Mouse (Mus musculus) neutrophil, adult 59 days (primary cell): ENCODE data around the gene G430095P16Rik. TPM values are rescaled to one million over a fixed set of nuclear protein-coding genes. Genes with fewer than 3 reads are reported as not detected.

ENCODE experiments used
- total RNA-seq, 2 experiments: library from RNA; stranded (reverse); gene quantifications; 1 replicate in 1 of 2; 2 replicates in 1 of 2; pipeline ENCODE4 v1.2.4; 2023

The G430095P16Rik gene
- 10 to 100 TPM in 1 of 2 experiments, 1 to 10 TPM in 1; 7.7 to 11.2 TPM for total RNA-seq

DNA sequence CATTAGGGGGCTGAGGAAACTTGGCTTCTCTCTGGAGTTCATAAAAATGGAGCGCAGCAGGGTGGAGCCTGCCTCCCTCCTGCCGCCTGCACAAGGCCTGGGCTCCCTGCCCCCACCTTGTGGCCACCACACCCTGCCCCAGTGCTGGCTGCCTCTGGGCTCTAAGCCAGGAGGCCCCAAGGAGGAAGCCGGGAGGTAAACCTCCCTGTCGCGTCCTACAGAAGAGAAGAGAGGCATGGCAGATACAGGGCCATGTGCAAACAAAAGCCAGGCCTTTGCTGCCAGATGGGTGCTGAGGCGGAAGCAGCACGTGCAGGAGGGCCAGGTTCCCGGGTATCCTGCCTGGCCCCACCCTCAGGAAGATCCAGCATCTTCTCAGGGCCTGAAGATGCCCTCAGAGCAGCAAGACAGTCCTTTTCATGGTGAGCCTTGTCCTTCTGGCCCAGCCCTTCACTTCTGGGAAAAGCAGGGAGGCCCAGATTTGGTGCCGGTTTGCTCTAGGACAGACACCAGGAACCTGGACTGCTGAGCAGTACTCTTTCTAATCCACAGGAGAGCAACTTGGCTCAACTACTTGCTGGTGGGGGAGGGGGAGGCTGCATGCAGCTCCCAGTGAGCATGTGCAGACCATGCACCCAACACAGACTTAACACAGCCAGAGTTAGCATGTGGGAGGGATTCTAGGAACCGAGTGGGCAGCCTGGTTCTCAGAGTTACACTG, at the start of gene G430095P16Rik:
Gene G430095P16Rik (plus strand): TSS at position 158 of the 721 bp plus-strand sequence.

DNA sequence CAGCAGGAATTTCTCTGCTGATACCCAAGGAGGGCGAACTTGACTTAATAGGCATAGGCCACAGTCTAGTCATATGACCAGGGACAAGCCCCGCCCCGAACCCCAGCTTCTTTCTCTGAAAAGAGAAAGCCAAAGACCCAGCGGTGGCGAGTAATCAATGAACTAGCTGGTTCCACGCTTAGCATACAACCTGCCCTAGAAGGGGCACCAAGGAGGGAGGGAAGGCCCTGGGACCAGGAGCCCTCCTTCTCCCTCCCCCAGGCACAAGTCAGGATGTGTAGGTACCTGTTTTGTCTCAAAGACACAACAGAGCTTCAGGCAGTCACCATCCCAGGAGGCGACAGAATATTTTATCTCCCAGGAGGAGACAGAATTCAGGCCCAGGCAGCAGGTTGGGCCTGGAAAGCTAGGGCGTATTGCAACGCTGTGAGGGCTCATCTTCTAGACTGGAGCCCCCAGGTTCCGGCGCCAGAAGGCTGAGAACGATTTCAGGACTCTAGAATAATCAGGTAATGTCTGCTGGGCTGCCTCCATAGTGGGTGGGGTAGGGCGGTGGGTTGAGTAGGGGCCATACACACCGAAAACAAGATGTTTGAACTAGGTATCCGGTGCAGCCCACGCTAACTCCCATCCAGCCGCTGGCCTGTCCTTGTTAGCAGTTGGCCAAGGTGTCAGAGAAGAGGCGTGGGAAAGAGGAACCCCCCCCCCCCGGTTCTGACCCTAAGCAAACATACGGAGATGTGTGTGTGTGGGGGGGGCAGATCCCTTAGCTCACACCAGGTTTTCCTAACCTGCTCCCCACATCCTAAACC, 36.4 kb upstream of the G430095P16Rik start, which contains the start of gene Trmt1:
Gene Trmt1 (plus strand): TSS at position 117 of the 812 bp plus-strand sequence.

DNA sequence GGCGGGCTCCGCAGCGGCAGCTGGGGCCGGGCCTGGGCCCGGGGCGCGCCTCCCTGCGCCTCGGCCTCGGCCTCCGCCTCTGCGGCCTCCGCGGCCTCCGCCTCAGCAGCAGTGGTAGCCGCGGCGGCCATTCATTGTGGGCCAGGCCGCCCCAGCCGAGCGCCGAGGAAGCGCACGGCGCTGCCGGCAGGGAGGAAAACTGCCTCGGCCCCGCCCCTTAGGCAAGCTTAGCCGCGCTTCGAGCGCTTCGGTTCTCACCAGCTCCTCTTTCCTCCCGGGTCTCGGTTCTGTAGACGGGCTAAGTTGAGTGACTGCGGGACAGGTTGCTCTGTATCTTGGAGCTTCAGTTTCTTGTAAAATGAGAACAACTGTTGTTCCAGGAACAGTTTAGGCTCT, 35.1 kb upstream of the G430095P16Rik start, which contains the start of gene Nacc1:
Gene Nacc1 (minus strand): TSS at position 158 of the 396 bp plus-strand sequence.

DNA sequence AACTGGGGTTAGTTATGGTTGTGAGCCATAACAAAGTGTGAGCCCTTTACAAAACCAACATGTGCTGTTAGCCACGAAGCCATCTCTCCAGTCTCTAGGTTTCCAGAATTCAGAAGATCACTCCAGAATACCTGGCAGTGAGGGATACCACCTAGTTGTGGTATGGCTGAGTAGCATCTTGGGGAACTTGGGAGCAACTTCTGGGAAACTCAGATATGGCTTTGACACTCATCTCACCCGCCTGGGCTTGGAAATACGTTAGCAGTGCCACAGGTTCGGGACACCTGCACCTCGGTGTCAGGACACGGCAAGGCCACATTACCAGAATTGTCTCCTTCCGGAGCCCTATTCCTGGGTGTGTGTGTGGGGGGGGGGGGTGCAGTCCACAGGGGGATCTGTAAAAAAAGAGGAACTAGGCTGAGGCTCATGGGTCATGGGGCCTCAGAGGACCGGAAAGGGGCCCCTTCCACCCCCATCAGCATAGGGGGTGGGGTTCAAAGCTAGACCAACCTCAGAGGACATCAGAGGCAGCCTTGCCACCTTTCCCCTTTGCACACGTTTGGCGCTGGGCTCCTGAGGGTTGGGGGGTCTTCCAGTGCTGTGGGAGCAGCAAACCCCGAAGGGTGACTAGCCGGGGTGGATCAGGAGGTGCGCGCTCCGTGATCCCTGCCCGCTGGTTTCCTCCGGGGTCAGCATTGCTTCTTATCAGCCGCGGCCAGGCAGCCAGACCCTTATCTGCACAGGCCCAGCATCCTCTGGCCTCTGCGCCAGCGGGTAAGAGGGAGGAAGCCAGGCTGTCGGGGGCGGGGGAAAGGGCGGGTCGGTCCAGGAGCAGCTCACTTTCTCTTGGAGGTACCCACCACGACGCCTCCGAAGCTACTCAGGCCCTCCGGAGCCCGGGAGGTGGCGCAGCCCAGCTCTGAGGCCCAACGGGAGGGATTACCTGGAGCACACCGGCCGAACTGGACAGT, 21.6 kb upstream of the G430095P16Rik start, which contains the start of gene Lyl1:
Gene Lyl1 (plus strand): TSS at position 517 of the 971 bp plus-strand sequence.

Other genes starting within 250 kb of the G430095P16Rik start
- 100 to 1,000 TPM; 716 to 822 TPM for gene Ier2, start 60.2 kb upstream of the G430095P16Rik start, total RNA-seq
- 10 to 100 TPM; 25.4 to 35.6 TPM for gene Trmt1, start 36.7 kb upstream of the G430095P16Rik start, total RNA-seq
- gene Nacc1, start 35.1 kb upstream of the G430095P16Rik start, total RNA-seq: 10 to 100 TPM; 34.0 to 39.2 TPM
- 100 to 1,000 TPM; 102 to 117 TPM for gene Lyl1, start 21.6 kb upstream of the G430095P16Rik start, total RNA-seq
- gene Nfix, start 77.3 kb downstream of the G430095P16Rik start, total RNA-seq: 10 to 100 TPM; 19.5 to 24.7 TPM
- 1 to 10 TPM in 1 of 2 experiments, under 1 TPM in 1; 0.95 to 1.0 TPM for gene Dand5, start 99.8 kb downstream of the G430095P16Rik start, total RNA-seq
- 1 to 10 TPM; 6.1 to 6.9 TPM for gene Gadd45gip1, start 108.5 kb downstream of the G430095P16Rik start, total RNA-seq
- 10 to 100 TPM; 38.7 to 39.0 TPM for gene Rad23a, start 117.7 kb downstream of the G430095P16Rik start, total RNA-seq
- 100 to 1,000 TPM; 286 to 287 TPM for gene Calr, start 123.9 kb downstream of the G430095P16Rik start, total RNA-seq
- 10 to 100 TPM; 29.4 to 29.6 TPM for gene Farsa, start 134.0 kb downstream of the G430095P16Rik start, total RNA-seq
- 10 to 100 TPM; 13.6 to 16.0 TPM for gene Syce2, start 149.1 kb downstream of the G430095P16Rik start, total RNA-seq
- 1 to 10 TPM; 5.6 TPM for gene Gcdh, start 170.9 kb downstream of the G430095P16Rik start, total RNA-seq
- gene Klf1, start 178.9 kb downstream of the G430095P16Rik start, total RNA-seq: 10 to 100 TPM in 1 of 2 experiments, 1 to 10 TPM in 1; 6.4 to 17.8 TPM
- 10 to 100 TPM; 19.0 to 25.7 TPM for gene Dnase2a, start 185.6 kb downstream of the G430095P16Rik start, total RNA-seq
- not detected for gene Mast1, start 214.4 kb downstream of the G430095P16Rik start, total RNA-seq
- gene Rtbdn, start 224.0 kb downstream of the G430095P16Rik start, total RNA-seq: not detected
- gene Gm49661, start 246.4 kb downstream of the G430095P16Rik start, total RNA-seq: not detected
- gene Prdx2, start 246.6 kb downstream of the G430095P16Rik start, total RNA-seq: 100 to 1,000 TPM in 1 of 2 experiments, 10 to 100 TPM in 1; 83.7 to 137 TPM
- 10 to 100 TPM; 32.2 to 37.0 TPM for gene Rnaseh2a, start 246.8 kb downstream of the G430095P16Rik start, total RNA-seq